Mouse (Mus musculus): ENCODE data around the gene Fnip2. TPM values are rescaled to one million over a fixed set of nuclear protein-coding genes. Genes with fewer than 3 reads are reported as not detected.

Gene Fnip2
- 7.5 TPM for polyA plus RNA-seq (2015; fragmentation: Illumina TruSeq; extraction: RNeasy Lipid Tissue Mini Kit (QIAGEN cat#74804); ENCODE audit: insufficient read depth, low replicate concordance)

GRCm38 (mm10) chr3:79567703-79568362 lies at the start of gene Fnip2:
TSS of gene Fnip2 (minus strand) at chr3:79567796.

GRCm38 (mm10) chr3:79590863-79591792 lies 23.5 kb upstream of the Fnip2 start, which contains the start of gene Ppid:
TSS of gene Ppid (plus strand) at chr3:79591342.

Other genes with a start within 250 kb of the Fnip2 start
- not detected for gene Gm17359, start 231.1 kb downstream of the Fnip2 start, polyA plus RNA-seq (2015; fragmentation: Illumina TruSeq; extraction: RNeasy Lipid Tissue Mini Kit (QIAGEN cat#74804); ENCODE audit: insufficient read depth, low replicate concordance)
- 131 TPM for gene Ppid, start 23.5 kb upstream of the Fnip2 start, polyA plus RNA-seq (2015; fragmentation: Illumina TruSeq; extraction: RNeasy Lipid Tissue Mini Kit (QIAGEN cat#74804); ENCODE audit: insufficient read depth, low replicate concordance)
- 3.8 TPM for gene 4930579G24Rik, start 61.3 kb upstream of the Fnip2 start, polyA plus RNA-seq (2015; fragmentation: Illumina TruSeq; extraction: RNeasy Lipid Tissue Mini Kit (QIAGEN cat#74804); ENCODE audit: insufficient read depth, low replicate concordance)
- 40.8 TPM for gene Etfdh, start 61.7 kb upstream of the Fnip2 start, polyA plus RNA-seq (2015; fragmentation: Illumina TruSeq; extraction: RNeasy Lipid Tissue Mini Kit (QIAGEN cat#74804); ENCODE audit: insufficient read depth, low replicate concordance)
- 2.3 TPM for gene Rxfp1, start 170.1 kb upstream of the Fnip2 start, polyA plus RNA-seq (2015; fragmentation: Illumina TruSeq; extraction: RNeasy Lipid Tissue Mini Kit (QIAGEN cat#74804); ENCODE audit: insufficient read depth, low replicate concordance)

Measured in spleen, adult 10 weeks (tissue).